Mouse (Mus musculus): ENCODE measurements around the gene Arl4d. TPM values are rescaled to one million over a fixed set of nuclear protein-coding genes. Genes with fewer than 3 reads are reported as not detected.

Gene Arl4d
- total RNA-seq (2023), result 4.0 TPM

GRCm38 (mm10) chr11:101664825-101665635, at the start of gene Arl4d:
Arl4d (plus strand) TSS chr11:101665541.

GRCm38 (mm10) chr11:101626995-101627856, 38.1 kb upstream of the Arl4d start, which contains the start of gene Rdm1:
Rdm1 (plus strand) TSS chr11:101627195.

Other genes with a start within 250 kb of the Arl4d start
- 23.4 TPM for gene Aarsd1, start 247.9 kb upstream of the Arl4d start, total RNA-seq (2023)
- gene Gm27029, start 240.7 kb upstream of the Arl4d start, total RNA-seq (2023), result 2.0 TPM
- gene Rundc1, start 240.5 kb upstream of the Arl4d start, total RNA-seq (2023), result 23.9 TPM
- 7.1 TPM for gene Ptges3l, start 240.2 kb upstream of the Arl4d start, total RNA-seq (2023)
- 134 TPM for gene Rpl27, start 223.2 kb upstream of the Arl4d start, total RNA-seq (2023)
- gene Ifi35, start 217.1 kb upstream of the Arl4d start, total RNA-seq (2023), result 60.5 TPM
- gene Rnd2, start 200.5 kb upstream of the Arl4d start, total RNA-seq (2023), result not detected
- gene Vat1, start 199.3 kb upstream of the Arl4d start, total RNA-seq (2023), result 15.0 TPM
- 2.5 TPM for gene Brca1, start 113.6 kb upstream of the Arl4d start, total RNA-seq (2023)
- gene Nbr1, start 113.4 kb upstream of the Arl4d start, total RNA-seq (2023), result 132 TPM
- gene Tmem106a, start 83.3 kb upstream of the Arl4d start, total RNA-seq (2023), result 7.7 TPM
- gene Gm11634, start 66.3 kb upstream of the Arl4d start, total RNA-seq (2023), result not detected
- gene Rdm1, start 38.3 kb upstream of the Arl4d start, total RNA-seq (2023), result 33.6 TPM
- 74.8 TPM for gene Dhx8, start 67.4 kb downstream of the Arl4d start, total RNA-seq (2023)
- not detected for gene Etv4, start 119.8 kb downstream of the Arl4d start, total RNA-seq (2023)
- gene Meox1, start 228.8 kb downstream of the Arl4d start, total RNA-seq (2023), result not detected